Mouse (Mus musculus) left cerebral cortex, adult 11 months (tissue): Measurements from ENCODE around the gene Gas8.
"Not testable (repeated sequence)": the region's sequence is repeated elsewhere in the genome, so short reads cannot be mapped to it uniquely, and the experiment has no call there.

Experiments used
- DNase-seq: peaks from one replicate; pipeline ENCODE4 v3.0.0; 2022; ENCODE audit warnings: low spot score

Gas8 gene

DNA sequence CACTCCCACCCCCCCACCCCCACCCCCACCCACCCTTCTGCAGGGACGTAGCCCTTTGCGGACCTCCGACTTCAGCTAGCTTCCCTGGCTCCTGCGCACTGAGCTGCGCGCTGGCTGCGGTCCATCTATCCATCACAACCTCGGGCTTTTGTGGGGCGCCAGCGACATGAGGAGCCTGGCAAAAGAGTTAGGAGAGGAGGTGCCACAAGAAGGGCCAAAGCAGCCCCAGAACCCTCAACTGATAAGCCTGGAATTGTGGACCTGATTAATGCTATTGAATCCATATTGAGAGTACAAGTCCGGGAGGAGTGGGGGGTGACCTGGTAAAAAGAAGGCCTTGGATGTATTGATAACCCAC lies 3.1 kb upstream of the Gas8 start:
- DNase-seq: no peak

- DNase-seq: no peak
These were observed 2.0 kb upstream of the Gas8 start for GRCm38 (mm10) chr8:123516596-123516995.

GRCm38 (mm10) chr8:123518172-123518571 lies 462 bp upstream of the Gas8 start:
- no peak for DNase-seq

- not testable (repeated sequence) for DNase-seq
These were observed 1.4 kb downstream of the Gas8 start for GRCm38 (mm10) chr8:123520048-123520447.

GRCm38 (mm10) chr8:123527720-123528489 lies 9.3 kb downstream of the Gas8 start:
- no peak for DNase-seq

DNA sequence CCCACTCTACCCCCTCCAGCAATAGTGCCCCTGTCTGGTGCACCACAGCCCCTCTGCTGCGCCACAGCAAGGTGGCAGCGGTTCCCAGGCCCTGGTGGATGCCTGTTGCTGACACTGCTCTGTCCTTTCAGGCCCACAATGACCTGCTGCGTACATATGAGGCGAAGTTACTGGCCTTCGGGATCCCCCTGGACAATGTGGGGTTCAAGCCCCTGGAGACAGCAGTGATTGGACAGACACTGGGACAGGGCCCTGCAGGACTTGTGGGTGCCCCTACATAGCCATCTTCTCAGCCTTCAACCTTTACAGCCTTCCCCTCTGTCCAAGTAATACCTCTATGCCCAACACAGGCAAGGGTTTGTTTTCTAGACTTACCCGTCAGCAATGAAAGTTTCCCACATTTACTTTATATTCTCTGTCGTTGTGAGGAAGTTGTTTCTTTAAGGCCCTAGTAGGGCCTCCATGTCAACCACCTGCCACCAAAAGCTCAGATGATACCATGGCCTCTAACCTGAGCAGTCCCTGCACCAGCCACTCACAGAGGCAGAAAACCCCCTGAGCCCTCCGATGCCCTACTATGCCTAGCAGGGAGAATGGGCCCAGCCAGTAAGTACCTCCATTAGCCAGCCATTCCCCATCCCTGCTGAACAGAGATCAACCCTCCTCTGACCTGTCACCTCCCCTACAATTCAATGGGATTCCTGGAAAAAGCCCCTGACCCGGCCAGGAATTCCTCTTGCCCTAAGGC lies 17.8 kb downstream of the Gas8 start:
- no peak for DNase-seq

DNA sequence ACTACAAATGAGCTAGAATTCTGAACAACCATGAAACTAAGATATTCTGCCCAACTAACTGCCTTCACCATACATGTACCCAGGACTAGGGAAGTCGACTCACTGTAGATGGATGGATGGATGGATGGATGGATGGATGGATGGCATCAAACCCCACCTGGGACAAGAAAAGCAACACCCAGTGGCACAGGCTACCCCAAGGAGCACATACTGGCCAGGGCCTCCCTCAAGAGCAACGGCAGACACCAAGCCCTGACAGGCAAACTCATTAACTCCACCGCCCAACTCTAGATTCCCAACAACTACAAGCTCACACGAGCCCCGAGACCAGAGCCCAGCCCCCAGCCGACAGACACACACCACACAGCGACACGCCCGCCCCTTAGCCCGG lies 18.4 kb downstream of the Gas8 start:
- DNase-seq: no peak

DNA sequence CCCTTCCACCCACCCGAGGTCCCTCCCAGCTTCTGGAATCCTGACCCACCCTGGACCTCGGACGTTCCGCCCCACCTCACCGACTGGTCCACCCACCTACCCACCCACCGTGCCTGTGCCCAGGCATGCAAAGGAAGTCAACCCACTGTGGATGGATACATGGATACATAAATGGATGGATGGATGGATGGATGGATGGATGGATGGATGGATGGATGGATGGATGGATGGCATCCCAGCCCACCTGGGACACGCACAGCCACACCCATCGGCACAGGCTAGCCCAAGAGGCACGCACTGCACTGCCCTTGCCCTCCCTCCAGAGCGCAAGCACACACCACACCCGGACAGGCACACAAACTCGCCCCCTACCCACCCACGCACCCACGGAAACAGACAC lies 19.0 kb downstream of the Gas8 start:
- DNase-seq: not testable (repeated sequence)

DNA sequence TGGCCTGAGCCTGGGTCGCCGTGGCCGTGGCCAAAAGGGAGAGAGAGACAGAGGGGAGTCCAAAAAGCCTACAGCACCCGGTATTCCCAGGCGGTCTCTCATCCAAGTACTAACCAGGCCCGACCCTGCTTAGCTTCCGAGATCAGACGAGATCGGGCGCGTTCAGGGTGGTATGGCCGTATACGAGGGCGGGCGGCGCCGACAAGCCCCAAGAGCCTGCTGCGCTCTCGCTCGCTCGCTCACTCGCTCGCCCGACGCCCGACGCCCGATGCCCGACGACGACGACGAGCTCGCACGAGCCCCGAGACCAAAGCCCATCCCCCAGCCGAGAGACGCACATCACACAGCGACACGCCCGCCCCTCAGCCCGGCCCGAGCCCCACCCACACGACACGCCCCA lies 45.6 kb downstream of the Gas8 start:
- DNase-seq: not testable (repeated sequence)

DNA sequence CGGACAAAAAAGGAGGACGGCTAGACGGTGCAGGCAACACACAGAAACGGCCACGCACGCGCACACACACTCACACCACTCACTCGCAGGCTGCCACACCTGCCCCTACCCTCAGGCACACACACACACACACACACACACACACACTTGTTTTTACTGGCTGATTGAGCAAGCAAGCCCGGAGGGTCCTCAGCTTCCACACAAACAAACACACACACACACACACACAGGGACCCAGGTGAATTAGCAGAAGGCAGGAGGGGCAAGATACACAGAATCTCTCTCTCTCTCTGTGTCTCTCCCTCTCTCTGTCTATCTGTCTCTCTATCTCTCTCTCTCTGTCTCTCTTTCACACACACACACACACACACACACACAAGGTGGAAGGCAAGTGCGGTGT lies 56.8 kb downstream of the Gas8 start:
- not testable (repeated sequence) for DNase-seq
